Mouse (Mus musculus) megakaryocyte-erythroid progenitor cell, adult 5-6 weeks (primary cell): ENCODE results near the gene Gpr4. TPM values are rescaled to one million over a fixed set of nuclear protein-coding genes. Genes with fewer than 3 reads are reported as not detected.

Experiments used
- total RNA-seq, 2 experiments: library from RNA; stranded (forward) in 1 of 2; stranded (reverse) in 1 of 2; fragments of 200-1000, 215-1000 nt in 1 of 2; fragments of >200 nt in 1 of 2; fragmentation: Nextera tagmentation in 1 of 2; gene quantifications; 2 replicates each; pipeline ENCODE4 v1.2.3; 2014 to 2017

The Gpr4 gene
- total RNA-seq, 2 experiments from 2014 or later = not detected

Other genes with a start within 250 kb of the Gpr4 start
- gene Nanos2, start 225.1 kb upstream of the Gpr4 start, total RNA-seq (2014; fragmentation: Nextera tagmentation) = not detected in 2 replicates
- gene Nanos2, start 225.1 kb upstream of the Gpr4 start, total RNA-seq (2017) = not detected in 2 replicates
- not detected in 2 replicates for gene Mypop, start 221.3 kb upstream of the Gpr4 start, total RNA-seq (2014; fragmentation: Nextera tagmentation)
- gene Mypop, start 221.3 kb upstream of the Gpr4 start, total RNA-seq (2017) = 0.23 and 2.0 TPM in 2 replicates
- 23.8 TPM in 2 replicates for gene Irf2bp1, start 208.5 kb upstream of the Gpr4 start, total RNA-seq (2014; fragmentation: Nextera tagmentation)
- gene Irf2bp1, start 208.5 kb upstream of the Gpr4 start, total RNA-seq (2017) = 12.3 and 12.7 TPM in 2 replicates
- gene Foxa3, start 189.0 kb upstream of the Gpr4 start, total RNA-seq (2014; fragmentation: Nextera tagmentation) = not detected in 2 replicates
- not detected in 2 replicates for gene Foxa3, start 189.0 kb upstream of the Gpr4 start, total RNA-seq (2017)
- 73.9 and 91.0 TPM in 2 replicates for gene Sympk, start 188.2 kb upstream of the Gpr4 start, total RNA-seq (2014; fragmentation: Nextera tagmentation)
- gene Sympk, start 188.2 kb upstream of the Gpr4 start, total RNA-seq (2017) = 35.3 and 52.2 TPM in 2 replicates
- gene Rsph6a, start 157.8 kb upstream of the Gpr4 start, total RNA-seq (2014; fragmentation: Nextera tagmentation) = not detected in 2 replicates
- not detected in 2 replicates for gene Rsph6a, start 157.8 kb upstream of the Gpr4 start, total RNA-seq (2017)
- gene Dmwd, start 136.3 kb upstream of the Gpr4 start, total RNA-seq (2014; fragmentation: Nextera tagmentation) = 28.5 and 29.2 TPM in 2 replicates
- gene Dmwd, start 136.3 kb upstream of the Gpr4 start, total RNA-seq (2017) = 7.7 and 10.6 TPM in 2 replicates
- 15.1 and 19.8 TPM in 2 replicates for gene Dmpk, start 128.7 kb upstream of the Gpr4 start, total RNA-seq (2014; fragmentation: Nextera tagmentation)
- 3.9 and 7.5 TPM in 2 replicates for gene Dmpk, start 128.7 kb upstream of the Gpr4 start, total RNA-seq (2017)
- gene Six5, start 117.9 kb upstream of the Gpr4 start, total RNA-seq (2014; fragmentation: Nextera tagmentation) = 8.9 and 10.1 TPM in 2 replicates
- gene Six5, start 117.9 kb upstream of the Gpr4 start, total RNA-seq (2017) = 2.1 and 2.2 TPM in 2 replicates
- 0.22 and 0.35 TPM in 2 replicates for gene Gm4969, start 94.2 kb upstream of the Gpr4 start, total RNA-seq (2014; fragmentation: Nextera tagmentation)
- gene Gm4969, start 94.2 kb upstream of the Gpr4 start, total RNA-seq (2017) = 0.65 TPM in 1 of 2 replicates, not detected in the other
- gene Fbxo46, start 92.7 kb upstream of the Gpr4 start, total RNA-seq (2014; fragmentation: Nextera tagmentation) = 6.3 and 8.6 TPM in 2 replicates
- 6.1 and 7.8 TPM in 2 replicates for gene Fbxo46, start 92.7 kb upstream of the Gpr4 start, total RNA-seq (2017)
- 2.4 and 5.1 TPM in 2 replicates for gene Qpctl, start 63.2 kb upstream of the Gpr4 start, total RNA-seq (2014; fragmentation: Nextera tagmentation)
- gene Qpctl, start 63.2 kb upstream of the Gpr4 start, total RNA-seq (2017) = 1.1 and 5.5 TPM in 2 replicates
- 146 and 165 TPM in 2 replicates for gene Snrpd2, start 62.8 kb upstream of the Gpr4 start, total RNA-seq (2014; fragmentation: Nextera tagmentation)
- gene Snrpd2, start 62.8 kb upstream of the Gpr4 start, total RNA-seq (2017) = 80.7 and 93.4 TPM in 2 replicates
- not detected in 2 replicates for gene Gipr, start 46.4 kb upstream of the Gpr4 start, total RNA-seq (2014; fragmentation: Nextera tagmentation)
- gene Gipr, start 46.4 kb upstream of the Gpr4 start, total RNA-seq (2017) = 0.95 TPM in 1 of 2 replicates, not detected in the other
- gene Eml2, start 36.1 kb upstream of the Gpr4 start, total RNA-seq (2014; fragmentation: Nextera tagmentation) = 4.8 and 11.4 TPM in 2 replicates
- 4.8 and 6.6 TPM in 2 replicates for gene Eml2, start 36.1 kb upstream of the Gpr4 start, total RNA-seq (2017)
- gene Opa3, start 15.8 kb downstream of the Gpr4 start, total RNA-seq (2014; fragmentation: Nextera tagmentation) = 22.3 and 22.6 TPM in 2 replicates
- 17.1 and 21.2 TPM in 2 replicates for gene Opa3, start 15.8 kb downstream of the Gpr4 start, total RNA-seq (2017)
- gene Vasp, start 59.3 kb downstream of the Gpr4 start, total RNA-seq (2014; fragmentation: Nextera tagmentation) = 19.3 and 34.8 TPM in 2 replicates
- 27.9 and 53.7 TPM in 2 replicates for gene Vasp, start 59.3 kb downstream of the Gpr4 start, total RNA-seq (2017)
- gene Ppm1n, start 67.5 kb downstream of the Gpr4 start, total RNA-seq (2014; fragmentation: Nextera tagmentation) = not detected in 2 replicates
- gene Ppm1n, start 67.5 kb downstream of the Gpr4 start, total RNA-seq (2017) = not detected in 2 replicates
- not detected in 2 replicates for gene Rtn2, start 70.1 kb downstream of the Gpr4 start, total RNA-seq (2014; fragmentation: Nextera tagmentation)
- gene Rtn2, start 70.1 kb downstream of the Gpr4 start, total RNA-seq (2017) = not detected in 2 replicates
- 4.2 and 4.8 TPM in 2 replicates for gene Fosb, start 97.5 kb downstream of the Gpr4 start, total RNA-seq (2014; fragmentation: Nextera tagmentation)
- 52.4 and 77.0 TPM in 2 replicates for gene Fosb, start 97.5 kb downstream of the Gpr4 start, total RNA-seq (2017)
- 31.3 and 51.5 TPM in 2 replicates for gene Ercc1, start 132.2 kb downstream of the Gpr4 start, total RNA-seq (2014; fragmentation: Nextera tagmentation)
- 19.8 and 23.8 TPM in 2 replicates for gene Ercc1, start 132.2 kb downstream of the Gpr4 start, total RNA-seq (2017)
- 17.2 and 36.6 TPM in 2 replicates for gene Cd3eap, start 146.9 kb downstream of the Gpr4 start, total RNA-seq (2014; fragmentation: Nextera tagmentation)
- gene Cd3eap, start 146.9 kb downstream of the Gpr4 start, total RNA-seq (2017) = 34.9 and 47.7 TPM in 2 replicates
- 4.3 and 6.5 TPM in 2 replicates for gene Ppp1r13l, start 147.2 kb downstream of the Gpr4 start, total RNA-seq (2014; fragmentation: Nextera tagmentation)
- 0.30 TPM in 1 of 2 replicates, not detected in the other for gene Ppp1r13l, start 147.2 kb downstream of the Gpr4 start, total RNA-seq (2017)
- 27.7 and 39.0 TPM in 2 replicates for gene Ercc2, start 169.5 kb downstream of the Gpr4 start, total RNA-seq (2014; fragmentation: Nextera tagmentation)
- 18.7 and 21.2 TPM in 2 replicates for gene Ercc2, start 169.5 kb downstream of the Gpr4 start, total RNA-seq (2017)
- not detected in 2 replicates for gene Klc3, start 191.6 kb downstream of the Gpr4 start, total RNA-seq (2014; fragmentation: Nextera tagmentation)
- 0.61 TPM in 1 of 2 replicates, not detected in the other for gene Klc3, start 191.6 kb downstream of the Gpr4 start, total RNA-seq (2017)
- not detected in 2 replicates for gene Ckm, start 192.2 kb downstream of the Gpr4 start, total RNA-seq (2014; fragmentation: Nextera tagmentation)
- 0.80 TPM in 1 of 2 replicates, not detected in the other for gene Ckm, start 192.2 kb downstream of the Gpr4 start, total RNA-seq (2017)
- 7.8 and 11.3 TPM in 2 replicates for gene Mark4, start 246.3 kb downstream of the Gpr4 start, total RNA-seq (2014; fragmentation: Nextera tagmentation)
- gene Mark4, start 246.3 kb downstream of the Gpr4 start, total RNA-seq (2017) = 3.0 and 3.1 TPM in 2 replicates